Mouse (Mus musculus) erythroblast, embryonic 14.5 days (primary cell): ENCODE data around the gene Gas7.

Source experiments
- GATA1 ChIP-seq: IDR thresholded peaks from 2 replicates; pipeline ENCODE4 v1.6.1; 2012; ENCODE audit warnings: low read length, inconsistent platforms, mixed read lengths
- TAL1 ChIP-seq: IDR thresholded peaks from 3 replicates; pipeline ENCODE4 v1.6.1; 2012; ENCODE audit warnings: low read length, inconsistent platforms, mixed read lengths

DNA sequence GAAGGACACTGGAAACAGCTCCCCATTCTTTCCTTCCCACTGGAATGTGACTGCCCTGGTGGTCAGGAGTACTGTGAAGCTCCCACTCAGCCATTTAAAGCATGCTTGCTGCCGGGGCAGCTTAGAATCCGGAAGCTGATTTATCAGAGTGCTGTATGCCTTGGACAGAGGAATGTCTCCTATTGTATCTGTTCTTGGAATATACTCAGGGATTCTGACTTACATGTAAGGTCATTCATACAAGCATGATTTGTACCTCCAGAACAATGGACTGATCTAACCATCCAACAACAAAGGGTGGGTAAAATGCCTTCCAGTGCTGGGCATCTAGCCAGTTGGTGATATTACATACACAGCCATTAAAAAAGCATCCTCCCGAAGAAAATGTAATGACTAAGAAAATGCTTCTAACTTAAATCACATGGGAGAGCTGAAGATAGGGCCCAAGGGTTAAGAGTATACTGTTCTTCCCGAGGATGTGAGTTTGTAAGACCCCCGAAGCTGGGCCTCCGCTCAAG is 189.5 kb downstream of the Gas7 start:
- TF ChIP-seq GATA1, result no peak
- no peak for TF ChIP-seq TAL1
